Mouse (Mus musculus) embryonic fibroblast, embryonic 13.5 days (primary cell): ENCODE results near the gene Gjc2. TPM values are rescaled to one million over a fixed set of nuclear protein-coding genes. Genes with fewer than 3 reads are reported as not detected.
"Not testable (repeated sequence)": the region's sequence is repeated elsewhere in the genome, so short reads cannot be mapped to it uniquely, and the experiment has no call there.

Source experiments
- H3K27ac ChIP-seq: 2 replicates; pipeline ENCODE4 v1.5.1; 2012; ENCODE audit warnings: low read length, control low read depth, inconsistent platforms; ENCODE audit not compliant: insufficient read depth
- H3K4me1 ChIP-seq: 2 replicates; pipeline ENCODE4 v1.6.1; 2011; ENCODE audit warnings: low read length; ENCODE audit not compliant: control insufficient read depth, insufficient read depth
- H3K4me3 ChIP-seq: 2 replicates; pipeline ENCODE4 v1.5.1; 2011; ENCODE audit warnings: mild to moderate bottlenecking, control low read depth, low read length; ENCODE audit not compliant: insufficient read depth
- CTCF ChIP-seq: IDR thresholded peaks from 2 replicates; pipeline ENCODE4 v1.5.1; 2011; ENCODE audit warnings: mild to moderate bottlenecking, control low read depth, low read length, moderate library complexity, borderline replicate concordance; ENCODE audit not compliant: insufficient read depth
- POLR2A ChIP-seq: IDR thresholded peaks from 2 replicates; pipeline ENCODE4 v1.6.1; 2011; ENCODE audit warnings: low read depth, mild to moderate bottlenecking, control low read depth, low read length, moderate library complexity
- polyA plus RNA-seq: library from polyadenylated mRNA; stranded (reverse); fragments of >200 nt; gene quantifications from 2 replicates; pipeline ENCODE4 v1.2.4, GENCODE M21; 2011; ENCODE audit warnings: low read depth; ENCODE audit not compliant: missing spikeins, insufficient read length

The Gjc2 gene
- polyA plus RNA-seq, 1 experiment: 0.25 TPM

- Histone ChIP-seq H3K27ac (no peak overlapping the region), H3K4me3 (no peak overlapping the region), H3K4me1 (peaks cover 14% of the 10 kb centered on the region)
- TF ChIP-seq POLR2A: no peak
- no peak for TF ChIP-seq CTCF
These were observed 41.0 kb upstream of the Gjc2 start for GRCm38 (mm10) chr11:59224025-59224424.

- Histone ChIP-seq H3K27ac (no peak overlapping the region), H3K4me3 (no peak overlapping the region), H3K4me1 (peaks cover 14% of the 10 kb centered on the region)
- TF ChIP-seq POLR2A (no peak), CTCF (no peak)
These were observed 39.3 kb upstream of the Gjc2 start for GRCm38 (mm10) chr11:59222306-59222705.

GRCm38 (mm10) chr11:59221604-59222003 lies 38.6 kb upstream of the Gjc2 start:
- H3K4me3 ChIP-seq: no peak overlapping the region
- TF ChIP-seq CTCF (no peak), POLR2A (no peak)
- H3K27ac ChIP-seq: no peak overlapping the region
- H3K4me1 ChIP-seq: peaks cover 17% of the 10 kb centered on the region

- Histone ChIP-seq H3K4me3 (no peak overlapping the region), H3K4me1 (peaks cover 12% of the 10 kb centered on the region), H3K27ac (no peak overlapping the region)
- no peak for TF ChIP-seq POLR2A
- no peak for TF ChIP-seq CTCF
These were observed 36.1 kb upstream of the Gjc2 start for GRCm38 (mm10) chr11:59219064-59219463.

GRCm38 (mm10) chr11:59218389-59218998 lies 35.5 kb upstream of the Gjc2 start:
- no peak for TF ChIP-seq POLR2A
- no peak for TF ChIP-seq CTCF
- Histone ChIP-seq H3K4me1 (peaks cover 10% of the 10 kb centered on the region), H3K4me3 (no peak overlapping the region), H3K27ac (no peak overlapping the region)

GRCm38 (mm10) chr11:59216955-59217354 lies 33.9 kb upstream of the Gjc2 start:
- H3K27ac ChIP-seq: no peak overlapping the region
- no peak for TF ChIP-seq POLR2A
- no peak for TF ChIP-seq CTCF
- H3K4me1 ChIP-seq: peaks cover 7% of the 10 kb centered on the region
- H3K4me3 ChIP-seq: no peak overlapping the region

GRCm38 (mm10) chr11:59212892-59213494 lies 30.0 kb upstream of the Gjc2 start:
- Histone ChIP-seq H3K4me3 (no peak overlapping the region), H3K27ac (no peak overlapping the region), H3K4me1 (peaks cover 3% of the 10 kb centered on the region; the same call in 1 of the 2 replicates)
- TF ChIP-seq POLR2A (no peak), CTCF (no peak)

- H3K4me3 ChIP-seq, H3K27ac ChIP-seq, H3K4me1 ChIP-seq: not testable (repeated sequence)
These were observed 29.3 kb upstream of the Gjc2 start for GRCm38 (mm10) chr11:59212320-59212719.

- not testable (repeated sequence) for H3K4me3 ChIP-seq
These were observed 28.5 kb upstream of the Gjc2 start for GRCm38 (mm10) chr11:59211561-59211960.

GRCm38 (mm10) chr11:59210020-59210419 lies 27.0 kb upstream of the Gjc2 start:
- no peak overlapping the region for H3K27ac ChIP-seq
- H3K4me1 ChIP-seq: no peaks in the 10 kb centered on the region
- no peak for TF ChIP-seq POLR2A
- TF ChIP-seq CTCF: no peak
- H3K4me3 ChIP-seq: no peak overlapping the region

More at GRCm38 (mm10) chr11:59211561-59211960, 28.5 kb upstream of the Gjc2 start:
- H3K4me1 ChIP-seq, H3K27ac ChIP-seq: not testable (repeated sequence)
